Mouse (Mus musculus) embryonic facial prominence, embryonic 10.5 days (tissue): ENCODE results near the gene Vav3. TPM values are rescaled to one million over a fixed set of nuclear protein-coding genes. Genes with fewer than 3 reads are reported as not detected.
"Not testable (repeated sequence)": the region's sequence is repeated elsewhere in the genome, so short reads cannot be mapped to it uniquely, and the experiment has no call there.

Source experiments
- DNase-seq: peaks from one replicate; pipeline ENCODE4 v3.0.0-alpha.2; 2017; ENCODE audit warnings: low spot score
- H3K27ac ChIP-seq: fragments of 300-500 bp; sonication (generic); replicated peaks from 2 replicates; pipeline ENCODE4 v1.5.1; 2016; ENCODE audit warnings: mild to moderate bottlenecking
- H3K27me3 ChIP-seq: fragments of 300-500 bp; sonication (generic); replicated peaks from 2 replicates; pipeline ENCODE4 v1.6.1; 2016; ENCODE audit warnings: low read depth, mild to moderate bottlenecking; ENCODE audit not compliant: poor library complexity, severe bottlenecking
- H3K36me3 ChIP-seq: fragments of 300-500 bp; sonication (generic); replicated peaks from 2 replicates; pipeline ENCODE4 v1.6.1; 2016; ENCODE audit warnings: mild to moderate bottlenecking, moderate library complexity
- H3K4me1 ChIP-seq: fragments of 300-500 bp; sonication (generic); 2 replicates; pipeline ENCODE4 v1.6.1; 2016
- H3K4me3 ChIP-seq: fragments of 300-500 bp; sonication (generic); 2 replicates; pipeline ENCODE4 v1.5.1; 2016; ENCODE audit warnings: mild to moderate bottlenecking, moderate library complexity
- H3K9me3 ChIP-seq: fragments of 300-500 bp; sonication (generic); 2 replicates; pipeline ENCODE4 v1.6.1; 2016; ENCODE audit warnings: mild to moderate bottlenecking
- WGBS: fragments of 180-500 bp; shearing (Covaris S2); methylation state at CpG from one replicate; pipeline ENCODE4 v1.1.7; 2016; 5-methylcytosine and 5-hydroxymethylcytosine counted together
- polyA plus RNA-seq: library from polyadenylated mRNA; unstranded; fragments of >200 nt; fragmentation: Nextera tagmentation; extraction: Ambion mirVana; gene quantifications from 2 replicates; pipeline ENCODE4 v1.2.1, GENCODE M21; 2016

The Vav3 gene
- polyA plus RNA-seq, 1 experiment from 2014 or later = 5.3 TPM

DNA sequence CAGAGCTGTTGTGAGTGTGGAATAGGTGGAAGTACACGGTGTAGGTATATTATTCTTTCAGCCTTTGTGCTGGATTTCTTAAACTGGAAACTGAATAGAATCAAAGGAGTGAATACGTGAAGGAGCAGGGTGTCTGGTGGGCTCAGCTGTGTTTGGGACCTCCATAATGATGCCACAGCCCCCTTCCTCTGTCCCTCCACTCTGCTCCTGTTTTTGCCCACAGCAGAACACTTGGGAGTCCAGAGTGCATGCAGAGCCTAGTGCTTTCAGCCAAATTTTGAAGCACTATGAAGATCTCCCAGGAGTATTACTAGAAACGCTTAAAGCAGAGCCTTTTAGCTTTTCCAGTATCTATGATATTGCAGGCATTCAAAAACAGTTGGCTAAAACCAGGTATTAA is 80.0 kb downstream of the Vav3 start:
- H3K27ac ChIP-seq = no peak overlapping the region
- H3K4me3 ChIP-seq = no peak overlapping the region
- DNase-seq = no peak
- 72% methylated on average over 3 of the region's 3 CpGs for WGBS
- no peaks in the 10 kb centered on the region for H3K36me3 ChIP-seq
- no peaks in the 10 kb centered on the region for H3K27me3 ChIP-seq
- H3K9me3 ChIP-seq = no peaks in the 10 kb centered on the region
- no peaks in the 10 kb centered on the region for H3K4me1 ChIP-seq

DNA sequence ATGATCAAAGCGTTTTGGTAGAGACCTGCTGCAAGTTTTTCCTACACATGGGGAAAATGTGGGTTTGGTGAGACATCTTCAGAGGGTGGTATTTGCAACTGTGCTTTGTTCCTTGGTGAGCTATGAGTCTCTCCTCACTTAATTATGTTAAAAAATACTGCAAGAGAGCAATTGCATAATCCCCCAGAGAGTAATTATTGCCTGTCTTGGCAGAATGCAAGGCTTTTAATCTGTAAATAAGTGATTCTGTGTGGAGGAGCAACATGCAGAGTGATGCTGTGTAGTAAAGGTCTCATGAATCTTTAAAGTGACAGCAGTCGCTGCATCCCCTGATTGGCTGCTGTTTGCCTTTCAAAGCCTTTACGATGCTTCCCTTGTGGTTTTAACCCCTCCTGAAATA is 80.6 kb downstream of the Vav3 start:
- no peaks in the 10 kb centered on the region for H3K36me3 ChIP-seq
- no peaks in the 10 kb centered on the region for H3K4me1 ChIP-seq
- H3K9me3 ChIP-seq = no peaks in the 10 kb centered on the region
- WGBS = 63% methylated on average over 3 of the region's 3 CpGs
- no peak overlapping the region for H3K27ac ChIP-seq
- H3K27me3 ChIP-seq = no peaks in the 10 kb centered on the region
- no peak for DNase-seq
- H3K4me3 ChIP-seq = no peak overlapping the region

DNA sequence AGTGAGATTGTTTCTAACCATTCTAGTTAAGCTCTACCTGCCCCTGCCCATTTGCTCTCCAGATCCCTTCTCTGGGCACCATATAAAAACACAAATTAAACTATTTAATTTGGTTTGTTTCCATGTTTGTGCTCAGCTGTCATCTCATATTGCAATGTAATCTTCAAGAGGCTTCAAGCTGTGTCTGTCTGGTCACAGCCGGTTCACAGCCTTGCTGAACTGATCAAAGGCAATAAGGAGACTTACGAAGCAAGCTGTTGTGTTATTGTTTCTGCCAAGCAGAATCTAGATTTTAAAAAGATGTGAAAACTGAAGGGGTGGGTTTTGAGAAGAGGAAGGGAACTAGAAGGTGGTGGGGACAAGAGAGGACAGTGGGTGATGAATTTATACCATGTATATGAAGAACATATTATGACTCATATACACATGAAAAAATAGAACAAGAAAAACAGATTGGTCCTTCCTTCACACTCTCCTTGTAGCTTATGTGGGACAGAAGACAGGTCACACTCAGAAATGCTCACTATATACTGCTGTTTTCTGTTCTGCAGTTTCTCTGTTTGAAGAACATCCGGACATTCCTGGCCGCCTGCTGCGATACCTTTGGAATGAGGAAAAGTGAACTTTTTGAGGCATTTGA is 83.1 kb downstream of the Vav3 start:
- H3K9me3 ChIP-seq = no peaks in the 10 kb centered on the region
- no peaks in the 10 kb centered on the region for H3K4me1 ChIP-seq
- no peak for DNase-seq
- WGBS = 87% methylated on average over 5 of the region's 5 CpGs
- H3K36me3 ChIP-seq = no peaks in the 10 kb centered on the region
- H3K4me3 ChIP-seq = no peak overlapping the region
- no peak overlapping the region for H3K27ac ChIP-seq
- no peaks in the 10 kb centered on the region for H3K27me3 ChIP-seq

DNA sequence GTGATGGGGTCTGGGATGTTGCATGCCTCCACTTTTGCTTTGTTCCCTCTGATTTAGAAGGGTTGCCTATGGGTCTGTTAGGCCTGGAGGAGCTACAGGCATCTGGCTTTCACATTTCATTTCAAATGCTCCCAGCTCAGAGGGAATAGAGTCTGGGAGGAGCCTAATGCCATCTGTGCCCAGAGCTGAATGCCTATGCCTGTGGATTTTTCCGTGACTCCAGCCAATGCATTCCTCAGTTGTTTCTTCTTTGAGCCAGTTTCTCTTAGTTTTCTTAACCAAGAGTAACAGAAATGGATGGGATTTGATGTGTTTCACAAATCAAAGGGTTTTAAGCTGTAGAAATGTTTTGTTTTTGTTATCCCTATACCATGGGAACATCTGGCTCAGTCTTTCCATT is 90.8 kb downstream of the Vav3 start:
- Histone ChIP-seq H3K27ac (no peak overlapping the region), H3K27me3 (no peaks in the 10 kb centered on the region), H3K4me1 (0 out of 2 replicates have a peak, but pooled peaks cover 2% of the 10 kb centered on the region), H3K36me3 (no peaks in the 10 kb centered on the region), H3K9me3 (no peaks in the 10 kb centered on the region), H3K4me3 (no peak overlapping the region)
- DNase-seq = no peak
- WGBS = 72% methylated on average over 1 of the region's 1 CpGs

DNA sequence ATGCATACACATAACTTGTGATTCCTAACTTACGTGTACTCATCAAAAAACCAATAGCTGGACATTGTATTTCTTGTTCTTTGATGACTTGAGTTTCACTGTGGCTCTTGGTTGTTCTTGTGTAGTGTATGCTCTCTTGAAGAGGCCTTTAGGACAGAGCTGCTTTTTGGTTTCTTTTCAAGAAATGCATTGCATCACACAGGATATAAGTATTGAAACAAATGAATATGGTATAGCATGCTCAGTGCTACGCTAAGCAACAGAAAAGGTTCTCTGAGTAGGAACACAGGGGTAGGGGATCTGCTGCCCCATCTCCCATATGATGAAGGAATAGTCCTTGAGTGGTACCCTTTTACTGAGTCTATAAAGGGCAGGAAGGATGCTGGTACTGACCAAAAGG is 98.1 kb downstream of the Vav3 start:
- Histone ChIP-seq H3K27ac (no peak overlapping the region), H3K4me3 (no peak overlapping the region), H3K4me1 (no peaks in the 10 kb centered on the region), H3K36me3 (no peaks in the 10 kb centered on the region), H3K9me3 (no peaks in the 10 kb centered on the region), H3K27me3 (no peaks in the 10 kb centered on the region)
- no peak for DNase-seq
- WGBS = 84% methylated on average over 2 of the region's 2 CpGs

DNA sequence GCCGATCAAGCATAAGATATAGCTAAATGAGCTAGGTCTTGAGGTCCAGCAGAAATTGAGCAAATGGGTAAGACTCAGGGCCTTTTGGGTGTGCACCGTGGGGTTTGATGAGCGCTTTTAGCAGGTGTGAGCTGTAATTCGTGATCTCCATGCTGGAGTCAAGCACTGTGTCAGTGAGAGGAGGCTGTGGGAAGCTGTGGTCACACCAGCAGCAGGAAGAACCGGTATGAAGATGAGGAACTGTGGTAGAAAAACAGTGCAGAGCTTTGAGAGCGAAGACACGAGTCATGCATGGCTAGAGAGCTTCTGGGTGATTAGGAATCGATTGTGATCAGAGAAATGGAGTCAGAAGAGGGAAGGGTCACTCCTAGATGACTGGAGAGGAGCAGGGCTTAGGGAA is 98.8 kb downstream of the Vav3 start:
- H3K27me3 ChIP-seq = no peaks in the 10 kb centered on the region
- H3K4me3 ChIP-seq = no peak overlapping the region
- 85% methylated on average over 8 of the region's 8 CpGs for WGBS
- DNase-seq = no peak
- no peak overlapping the region for H3K27ac ChIP-seq
- H3K4me1 ChIP-seq = no peaks in the 10 kb centered on the region
- H3K36me3 ChIP-seq = no peaks in the 10 kb centered on the region
- no peaks in the 10 kb centered on the region for H3K9me3 ChIP-seq

DNA sequence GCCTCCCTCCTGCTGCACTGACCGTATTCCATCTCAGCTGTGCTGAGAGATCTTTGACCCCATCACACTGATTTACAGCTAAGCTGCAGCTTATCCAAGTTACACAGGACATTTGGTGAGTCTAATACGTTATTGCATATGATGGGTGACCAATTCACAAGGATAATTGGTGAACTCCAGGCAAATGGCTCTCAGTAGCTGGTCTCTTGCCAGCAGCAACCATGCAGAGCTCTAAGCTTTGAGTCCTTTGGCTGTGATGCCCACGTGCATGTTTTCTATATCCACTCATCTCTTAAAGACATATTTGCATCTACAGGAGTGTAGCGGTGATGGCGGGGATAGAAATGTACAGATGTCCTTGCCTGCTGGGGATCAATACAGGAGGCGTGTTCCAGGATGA is 99.5 kb downstream of the Vav3 start:
- H3K36me3 ChIP-seq = no peaks in the 10 kb centered on the region
- H3K9me3 ChIP-seq = no peaks in the 10 kb centered on the region
- no peak overlapping the region for H3K4me3 ChIP-seq
- no peaks in the 10 kb centered on the region for H3K4me1 ChIP-seq
- no peak overlapping the region for H3K27ac ChIP-seq
- no peak for DNase-seq
- WGBS = 84% methylated on average over 6 of the region's 6 CpGs
- H3K27me3 ChIP-seq = no peaks in the 10 kb centered on the region

DNA sequence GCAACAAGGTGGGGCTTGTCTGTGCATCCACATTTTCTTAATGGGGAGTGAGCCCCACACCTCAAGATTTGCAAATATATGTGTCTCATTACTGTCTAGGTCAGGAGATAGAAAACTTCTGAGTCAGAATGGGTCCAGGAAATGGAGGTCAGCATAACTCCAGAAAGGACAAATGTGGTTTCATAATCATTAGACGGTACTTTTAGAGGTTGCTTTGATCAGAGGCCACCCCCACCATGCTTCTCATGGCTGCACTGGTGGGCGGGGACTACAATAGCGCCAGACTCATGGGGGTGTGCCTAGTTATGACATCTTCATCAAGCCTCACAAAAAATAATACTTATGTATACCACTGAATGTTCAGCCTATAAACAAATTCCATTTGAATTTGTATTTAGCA is 103.6 kb downstream of the Vav3 start:
- Histone ChIP-seq H3K4me1 (no peaks in the 10 kb centered on the region), H3K27ac (no peak overlapping the region), H3K4me3 (no peak overlapping the region), H3K9me3 (no peaks in the 10 kb centered on the region), H3K27me3 (no peaks in the 10 kb centered on the region), H3K36me3 (no peaks in the 10 kb centered on the region)
- WGBS = 83% methylated on average over 3 of the region's 3 CpGs
- DNase-seq = no peak

DNA sequence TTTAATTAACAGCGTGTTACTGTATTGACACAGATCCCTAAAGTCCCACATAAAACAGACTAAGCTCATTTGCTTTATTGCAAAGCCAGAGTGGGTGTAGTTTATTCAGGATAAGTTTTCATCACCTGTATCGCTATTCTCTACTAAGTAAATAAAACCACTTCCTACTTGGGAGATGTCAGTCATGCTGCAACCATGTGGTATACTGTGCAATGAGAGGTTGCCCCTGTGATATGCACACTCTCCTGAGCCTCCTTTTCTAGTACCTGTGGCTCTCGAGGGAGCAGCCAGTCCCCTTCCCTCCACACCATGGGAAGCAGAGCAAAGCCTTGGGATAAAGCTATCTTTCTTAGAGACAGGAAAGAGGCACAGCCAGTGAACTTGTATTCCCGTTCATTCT is 106.5 kb downstream of the Vav3 start:
- no peak overlapping the region for H3K27ac ChIP-seq
- H3K36me3 ChIP-seq = no peaks in the 10 kb centered on the region
- DNase-seq = no peak
- no peaks in the 10 kb centered on the region for H3K4me1 ChIP-seq
- H3K27me3 ChIP-seq = no peaks in the 10 kb centered on the region
- no peaks in the 10 kb centered on the region for H3K9me3 ChIP-seq
- 78% methylated on average over 4 of the region's 4 CpGs for WGBS
- no peak overlapping the region for H3K4me3 ChIP-seq

DNA sequence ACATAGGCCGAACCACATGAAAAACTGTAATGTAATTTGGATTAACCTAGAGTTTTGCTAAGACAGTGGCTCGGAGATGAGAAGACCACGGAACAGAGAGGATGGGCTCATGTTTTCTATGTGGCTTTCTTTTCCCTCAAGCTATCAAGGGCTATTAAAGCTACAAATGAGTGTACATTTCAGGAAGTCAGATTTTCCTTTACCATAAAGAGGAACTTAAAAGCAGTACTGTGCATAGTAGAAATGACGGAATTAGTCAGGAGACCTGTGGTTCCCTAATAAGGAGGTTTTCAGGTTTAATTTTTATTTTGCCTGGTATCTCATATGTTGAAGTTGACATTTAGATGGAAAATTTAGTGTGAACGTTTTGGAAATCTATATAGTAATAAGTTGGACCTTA is 107.8 kb downstream of the Vav3 start:
- H3K27ac ChIP-seq, H3K9me3 ChIP-seq, H3K4me1 ChIP-seq, H3K4me3 ChIP-seq, DNase-seq, H3K27me3 ChIP-seq, H3K36me3 ChIP-seq: not testable (repeated sequence)
- WGBS = 86% methylated on average over 5 of the region's 5 CpGs

DNA sequence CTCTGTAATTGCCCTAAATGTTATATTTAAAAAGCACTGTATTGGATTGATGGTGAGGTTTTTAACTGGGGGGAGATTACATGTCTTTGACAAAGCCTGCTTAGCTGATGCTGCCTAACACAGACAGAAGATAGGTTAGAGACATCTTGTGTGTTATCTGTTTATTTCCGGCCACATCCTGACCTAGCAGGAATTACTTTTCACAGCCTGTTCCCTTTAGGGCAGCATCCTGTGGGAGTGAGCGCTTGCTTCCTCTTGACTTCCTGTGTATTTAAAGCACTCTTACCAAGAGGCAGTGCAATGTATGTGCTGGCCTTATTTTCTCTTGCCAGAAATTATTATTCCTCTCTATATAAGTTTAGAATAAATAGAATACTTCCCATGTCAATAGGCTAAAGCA is 111.5 kb downstream of the Vav3 start:
- Histone ChIP-seq H3K36me3 (no peaks in the 10 kb centered on the region), H3K27me3 (no peaks in the 10 kb centered on the region), H3K27ac (no peak overlapping the region), H3K9me3 (no peaks in the 10 kb centered on the region), H3K4me3 (no peak overlapping the region), H3K4me1 (0 out of 2 replicates have a peak, but pooled peaks cover 3% of the 10 kb centered on the region)
- no peak for DNase-seq
- WGBS = 62% methylated on average over 2 of the region's 2 CpGs

DNA sequence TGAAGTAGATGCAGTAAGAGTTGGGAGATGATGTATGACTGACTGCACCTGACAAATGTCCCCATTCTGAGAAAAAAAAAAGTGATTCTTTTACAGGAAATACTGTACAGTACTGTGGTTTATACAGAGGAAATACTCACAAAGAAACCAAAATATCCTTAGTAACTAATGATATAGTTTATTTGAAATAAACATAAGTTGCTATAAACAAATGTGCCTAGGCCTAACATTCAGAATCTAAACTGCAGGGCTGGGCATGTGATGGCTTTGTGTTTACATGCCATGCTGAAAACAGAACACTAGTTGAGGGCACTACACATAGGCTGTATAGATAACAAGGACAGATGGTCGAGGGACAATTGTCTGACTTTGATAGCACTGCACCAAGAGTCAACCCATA is 114.2 kb downstream of the Vav3 start:
- WGBS = 71% methylated on average over 1 of the region's 1 CpGs
- no peak for DNase-seq
- no peak overlapping the region for H3K27ac ChIP-seq
- H3K9me3 ChIP-seq = no peaks in the 10 kb centered on the region
- H3K4me3 ChIP-seq = no peak overlapping the region
- 0 out of 2 replicates have a peak, but pooled peaks cover 3% of the 10 kb centered on the region for H3K4me1 ChIP-seq
- no peaks in the 10 kb centered on the region for H3K36me3 ChIP-seq
- no peaks in the 10 kb centered on the region for H3K27me3 ChIP-seq

DNA sequence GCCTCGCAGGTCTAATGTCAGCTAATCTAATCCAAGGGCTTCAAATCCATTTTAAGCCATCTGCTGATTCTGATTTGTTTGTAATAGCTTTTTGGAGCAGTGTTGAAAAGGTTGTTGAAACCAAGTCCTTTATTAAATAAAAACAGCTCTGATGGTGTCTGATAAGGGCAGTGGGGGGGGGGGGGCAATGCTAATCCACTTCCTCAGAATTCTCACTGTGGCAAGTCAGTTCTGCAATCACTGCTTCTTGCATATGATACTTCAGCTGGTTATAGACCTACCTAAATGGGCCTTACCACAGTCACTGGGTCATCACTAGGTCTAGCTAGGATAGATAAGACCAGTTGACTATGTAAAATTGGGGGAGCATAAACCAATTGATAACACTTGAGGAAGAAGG is 115.9 kb downstream of the Vav3 start:
- Histone ChIP-seq H3K4me1 (0 out of 2 replicates have a peak, but pooled peaks cover 3% of the 10 kb centered on the region), H3K36me3 (no peaks in the 10 kb centered on the region), H3K27ac (no peak overlapping the region), H3K27me3 (no peaks in the 10 kb centered on the region), H3K9me3 (no peaks in the 10 kb centered on the region), H3K4me3 (no peak overlapping the region)
- 91% methylated on average over 1 of the region's 1 CpGs for WGBS
- DNase-seq = no peak

DNA sequence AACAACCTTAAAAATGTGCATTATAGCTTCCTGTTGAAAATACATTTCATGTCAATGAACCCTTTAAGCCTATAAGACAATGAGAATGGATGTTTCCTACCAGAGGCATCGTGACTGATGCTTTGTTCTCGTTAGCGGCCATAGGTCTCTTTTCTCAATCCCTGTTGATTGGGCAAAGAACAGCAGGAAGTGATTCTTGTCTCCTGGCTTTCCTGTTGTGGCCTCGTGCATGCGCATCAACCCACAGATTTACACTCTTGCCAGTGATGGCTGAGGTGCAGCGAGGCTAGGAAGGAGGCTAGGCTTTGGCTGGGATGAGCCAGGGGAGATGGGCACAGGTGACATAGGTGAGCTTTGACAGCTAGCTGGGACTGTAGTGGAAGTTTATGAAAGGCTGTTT is 123.2 kb downstream of the Vav3 start:
- H3K9me3 ChIP-seq = no peaks in the 10 kb centered on the region
- no peak for DNase-seq
- no peaks in the 10 kb centered on the region for H3K27me3 ChIP-seq
- WGBS = 83% methylated on average over 6 of the region's 6 CpGs
- H3K4me3 ChIP-seq = no peak overlapping the region
- no peaks in the 10 kb centered on the region for H3K36me3 ChIP-seq
- no peak overlapping the region for H3K27ac ChIP-seq
- H3K4me1 ChIP-seq = no peaks in the 10 kb centered on the region
